Mouse (Mus musculus) liver, adult 2 months (tissue): ENCODE data around the gene Epb41l3.

Experiments used
- CTCF ChIP-seq: fragments of 200-500 bp; IDR thresholded peaks from 2 replicates; pipeline ENCODE4 v1.5.1; 2011; ENCODE audit warnings: low read depth, low read length, control low read depth
- POLR2A ChIP-seq: fragments of 200-500 bp; IDR thresholded peaks from 2 replicates; pipeline ENCODE4 v1.6.1; 2011; ENCODE audit warnings: low read length, control low read depth; ENCODE audit not compliant: insufficient read depth; ENCODE audit errors: extremely low read depth

- no peak for TF ChIP-seq POLR2A
- TF ChIP-seq CTCF, result no peak
Measured at GRCm38 (mm10) chr17:69176949-69177501, 101.5 kb downstream of the Epb41l3 start.
